ENCODE assay signal across 8 mouse cellular contexts in genomic region chr5:148552187-148553071, GRCm38 (mm10). TPM values are rescaled to one million over a fixed set of nuclear protein-coding genes. Genes with fewer than 3 reads are reported as not detected.
A peak's percentile ranks its signal among the peaks of the same experiment; 100 is the strongest.
DNase-seq lines count a peak whose midpoint lies in the region; ATAC-seq and TF ChIP-seq lines count a peak whose summit lies in the region.

Ubl3 (minus strand) TSS chr5:148552789.

- no peaks in the 10 kb centered on the region for H3K36me3 ChIP-seq in hindbrain, postnatal 0 days (ENCODE audit: insufficient read depth, low read length)

- peak; percentile 95 for DNase-seq in WW6 (ENCODE audit: low read depth, low spot score)
- DNase-seq in gastrocnemius, adult 2 months = peak; percentile 94
- DNase-seq in hindbrain, postnatal 0 days (ENCODE audit: low spot score) = peak; percentile 98
- DNase-seq in left cerebral cortex, adult 2 months (ENCODE audit: extremely low spot score in 1 of 2, low spot score in 2 of 2) = peak; percentile 87 to 91
- DNase-seq in right cerebral cortex, adult 2 months (ENCODE audit: low spot score in 2 of 2) = peak; percentile 89 to 90
- DNase-seq in urinary bladder, postnatal 14 days (ENCODE audit: low spot score) = peak; percentile 92

- H3K4me3 ChIP-seq in gastrocnemius, adult 2 months = peak within 1 kb of the TSS; percentile 88
- H3K4me3 ChIP-seq in hindbrain, postnatal 0 days (ENCODE audit: low read length) = peak within 1 kb of the TSS; percentile 65
- H3K4me3 ChIP-seq in left cerebral cortex, adult 2 months = peak within 1 kb of the TSS; percentile 86

- TF ChIP-seq CTCF in gastrocnemius, adult 2 months (IDR thresholded peaks at IDR 0.05) = peak; percentile 36
- peak; percentile 52 for TF ChIP-seq CTCF in hindbrain, postnatal 0 days (IDR thresholded peaks at IDR 0.05; ENCODE audit: low read depth)
- peak; percentile 24 for TF ChIP-seq CTCF in left cerebral cortex, adult 2 months (IDR thresholded peaks at IDR 0.05)

- peak within 1 kb of the TSS; percentile 89 for H3K4me2 ChIP-seq in hindbrain, postnatal 0 days (ENCODE audit: low read depth, low read length)

- no peaks in the 10 kb centered on the region for H3K27me3 ChIP-seq in hindbrain, postnatal 0 days (ENCODE audit: insufficient read depth, low read length)

- H3K9ac ChIP-seq in hindbrain, postnatal 0 days (replicated peaks; ENCODE audit: low read length) = peak within 1 kb of the TSS; percentile 71

- WGBS in hindbrain, postnatal 0 days = under 1% methylated on average over 93 of the region's 95 CpGs

- peak; percentile 69 for ATAC-seq in common myeloid progenitor, adult 5-6 weeks (replicated peaks; ENCODE audit: low read depth, poor library complexity, severe bottlenecking)
- ATAC-seq in hindbrain, postnatal 0 days = peak; percentile 95
- peak; percentile 67 for ATAC-seq in megakaryocyte, adult 5-6 weeks (ENCODE audit: poor library complexity, severe bottlenecking)

- H3K9me3 ChIP-seq in hindbrain, postnatal 0 days (ENCODE audit: low read length) = no peaks in the 10 kb centered on the region

- peak within 1 kb of the TSS; percentile 97 for H3K27ac ChIP-seq in gastrocnemius, adult 2 months
- peak within 1 kb of the TSS; percentile 96 for H3K27ac ChIP-seq in hindbrain, postnatal 0 days
- H3K27ac ChIP-seq in left cerebral cortex, adult 2 months = peak within 1 kb of the TSS; percentile 88

- intact Hi-C loops in gastrocnemius, adult 2 months (cut with DNase I) = loop anchor here (5.0 to 10.0 kb wide), 3 partner anchors 155 to 1598 kb away; no protein-coding TSS in a partner anchor
- intact Hi-C loops in left cerebral cortex, adult 2 months (cut with DNase I) = loop anchor here (5.0 kb wide), 2 partner anchors 220 to 500 kb away; no protein-coding TSS in a partner anchor

- peaks cover 12% of the 10 kb centered on the region for H3K4me1 ChIP-seq in hindbrain, postnatal 0 days (ENCODE audit: insufficient read depth, low read length)

RNA-seq across cellular contexts. Expression of gene Ubl3, which starts in this region (rescaled TPM):
- total RNA-seq in common myeloid progenitor, adult 5-6 weeks (2017) = 23.9 and 25.3 TPM in 2 replicates
- total RNA-seq in gastrocnemius, adult 2 months (2021) = 100 to 1,000 TPM; 140 to 141 TPM
- total RNA-seq in hindbrain, postnatal 0 days (2014; rRNA removed) = 155 and 157 TPM in 2 replicates
- 108 and 115 TPM in 2 replicates for polyA plus RNA-seq in hindbrain, postnatal 0 days (2015; fragmentation: Nextera tagmentation; extraction: Ambion mirVana)
- 100 to 1,000 TPM; 234 to 252 TPM for total RNA-seq in left cerebral cortex, adult 2 months (2021)
- total RNA-seq in megakaryocyte, adult 5-6 weeks (2015) = 90.4 and 93.3 TPM in 2 replicates
- 122 and 130 TPM in 2 replicates for total RNA-seq in megakaryocyte, adult 5-6 weeks (2017)

Comparison
In these comparisons a context has a peak if more than half of its experiments do, and no peak if none do; other contexts are left out.
1. Peak in every context shown above with its lines: DNase-seq, ATAC-seq, H3K4me3 ChIP-seq and H3K27ac ChIP-seq.